Comparison of ENCODE assay signal across 8 mouse cellular contexts in genomic region chr19:36347831-36348160, GRCm38 (mm10). TPM values are rescaled to one million over a fixed set of nuclear protein-coding genes. Genes with fewer than 3 reads are reported as not detected.
DNase-seq lines count a peak whose midpoint lies in the region; ATAC-seq and TF ChIP-seq lines count a peak whose summit lies in the region.

No protein-coding gene starts in this region.

- H3K9me3 ChIP-seq in forebrain, embryonic 14.5 days (replicated peaks; ENCODE audit: control insufficient read depth, low read length): no peaks in the 10 kb centered on the region
- H3K9me3 ChIP-seq in liver, embryonic 11.5 days (ENCODE audit: control insufficient read depth, low read length): no peaks in the 10 kb centered on the region

- peaks cover 47% of the 10 kb centered on the region for H3K79me2 ChIP-seq in C2C12 (ENCODE audit: control insufficient read depth, insufficient read depth)

- TF ChIP-seq CTCF in gastrocnemius, adult 2 months (IDR thresholded peaks at IDR 0.05): no peak
- no peak for TF ChIP-seq CTCF in C2C12 (IDR thresholded peaks at IDR 0.05; ENCODE audit: control insufficient read depth, insufficient read depth, insufficient read length)

- ATAC-seq in forebrain, embryonic 14.5 days: no peak
- ATAC-seq in liver, embryonic 11.5 days (replicated peaks; ENCODE audit: low FRiP score): 0 out of 2 replicates have a peak, but pooled peaks have one; percentile 2

- intact Hi-C loops in gastrocnemius, adult 2 months (cut with DNase I): loop anchor here (1.0 to 5.0 kb wide), 4 partner anchors 27 to 165 kb away; no protein-coding TSS in a partner anchor

- peaks cover 9% of the 10 kb centered on the region for H3K4me1 ChIP-seq in forebrain, embryonic 14.5 days (ENCODE audit: control insufficient read depth, insufficient read depth, low read length)
- no peaks in the 10 kb centered on the region; the same call in 1 of the 2 replicates for H3K4me1 ChIP-seq in liver, embryonic 11.5 days (replicated peaks; ENCODE audit: control insufficient read depth, insufficient read depth, low read length)

- peak overlapping the region; percentile 66 for H3ac ChIP-seq in C2C12 (ENCODE audit: control insufficient read depth, insufficient read length, low read depth)

- H3K36me3 ChIP-seq in C2C12 (ENCODE audit: control insufficient read depth, insufficient read depth): no peaks in the 10 kb centered on the region
- H3K36me3 ChIP-seq in forebrain, embryonic 14.5 days (ENCODE audit: control insufficient read depth, insufficient read depth, low read length): no peaks in the 10 kb centered on the region
- H3K36me3 ChIP-seq in liver, embryonic 11.5 days (ENCODE audit: control insufficient read depth, insufficient read depth, low read length): no peaks in the 10 kb centered on the region

- 2% methylated on average over 11 of the region's 11 CpGs for WGBS in forebrain, embryonic 14.5 days
- 2% methylated on average over 11 of the region's 11 CpGs for WGBS in liver, embryonic 11.5 days

- H3K9ac ChIP-seq in forebrain, embryonic 14.5 days (ENCODE audit: low read length): peak overlapping the region; percentile 68
- peak overlapping the region; percentile 56; the same call in 1 of the 2 replicates for H3K9ac ChIP-seq in liver, embryonic 11.5 days (ENCODE audit: low read depth, low read length)

- H3K4me2 ChIP-seq in forebrain, embryonic 14.5 days (ENCODE audit: low read length): peak overlapping the region; percentile 98
- H3K4me2 ChIP-seq in liver, embryonic 11.5 days: peak overlapping the region; percentile 99

- peak overlapping the region; percentile 98 for H3K4me3 ChIP-seq in gastrocnemius, adult 2 months
- H3K4me3 ChIP-seq in C2C12 (ENCODE audit: insufficient read depth, poor library complexity, severe bottlenecking): peak overlapping the region; percentile 65
- H3K4me3 ChIP-seq in forebrain, embryonic 14.5 days (ENCODE audit: low read depth, low read length): peak overlapping the region; percentile 84
- H3K4me3 ChIP-seq in liver, embryonic 11.5 days (ENCODE audit: low read depth, low read length): peak overlapping the region; percentile 70

- no peak for DNase-seq in gastrocnemius, adult 2 months
- no peak for DNase-seq in gastrocnemius, adult 18-20 months (ENCODE audit: low spot score)
- peak; percentile 10 for DNase-seq in forebrain, embryonic 14.5 days (ENCODE audit: low spot score)
- DNase-seq in liver, embryonic 11.5 days (ENCODE audit: low spot score): no peak
- DNase-seq in urinary bladder, adult 18-20 months (ENCODE audit: low spot score in 2 of 2): no peak
- no peak for DNase-seq in adrenal gland, postnatal 10 days
- no peak for DNase-seq in MN1 (ENCODE audit: low spot score)

- H3K27ac ChIP-seq in gastrocnemius, adult 2 months: peak overlapping the region; percentile 96
- H3K27ac ChIP-seq in forebrain, embryonic 14.5 days (ENCODE audit: low read depth, low read length): no peak overlapping the region
- H3K27ac ChIP-seq in liver, embryonic 11.5 days (ENCODE audit: low read depth, low read length): no peak overlapping the region

- H3K27me3 ChIP-seq in C2C12 (ENCODE audit: control insufficient read depth, insufficient read depth, insufficient read length): no peaks in the 10 kb centered on the region
- peaks cover 12% of the 10 kb centered on the region; the same call in 1 of the 2 replicates for H3K27me3 ChIP-seq in forebrain, embryonic 14.5 days (replicated peaks; ENCODE audit: control insufficient read depth, insufficient read depth, low read length)
- H3K27me3 ChIP-seq in liver, embryonic 11.5 days (replicated peaks; ENCODE audit: control insufficient read depth, insufficient read depth, low read length): peaks cover 40% of the 10 kb centered on the region

- peaks cover 21% of the 10 kb centered on the region for H3K79me3 ChIP-seq in C2C12 (ENCODE audit: low read depth)

TF ChIP-seq in C2C12, 6 proteins besides CTCF, POLR2A, EP300 and RAD21:
- TF ChIP-seq USF1 (IDR thresholded peaks at IDR 0.05; ENCODE audit: low read depth) (no peak), FOSL1 (IDR thresholded peaks at IDR 0.05; ENCODE audit: insufficient read depth, low read length, poor library complexity, severe bottlenecking) (no peak), CEBPB (IDR thresholded peaks at IDR 0.05; ENCODE audit: low read depth) (no peak), MAX (IDR thresholded peaks at IDR 0.05) (no peak), MYOG (IDR thresholded peaks at IDR 0.05; ENCODE audit: control insufficient read depth, extremely low read depth, insufficient read length) (no peak), MYOD1 (IDR thresholded peaks at IDR 0.05; ENCODE audit: control insufficient read depth, insufficient read length, low read depth) (no peak)

RNA-seq across cellular contexts. Expression of gene Pcgf5, which starts 0.3 kb away (rescaled TPM):
- total RNA-seq in gastrocnemius, adult 2 months (2021): 10 to 100 TPM; 34.0 to 38.7 TPM
- 10 to 100 TPM; 41.2 to 41.5 TPM for total RNA-seq in gastrocnemius, adult 18-20 months (2021)
- 11.0 TPM for polyA plus RNA-seq in C2C12 (2012; fragmentation: generic; extraction: Trizol)
- polyA plus RNA-seq in forebrain, embryonic 14.5 days (2014; fragmentation: Nextera tagmentation; extraction: Ambion mirVana): 13.6 and 14.9 TPM in 2 replicates
- polyA plus RNA-seq in liver, embryonic 11.5 days (2014; fragmentation: Nextera tagmentation; extraction: Ambion mirVana): 16.6 and 18.2 TPM in 2 replicates
- 10 to 100 TPM; 19.1 to 26.7 TPM for total RNA-seq in adrenal gland, postnatal 10 days (2021)
